Mouse (Mus musculus): ENCODE results near the gene Tppp3. TPM values are rescaled to one million over a fixed set of nuclear protein-coding genes. Genes with fewer than 3 reads are reported as not detected.
A peak's percentile ranks its signal among the peaks of the same experiment; 100 is the strongest.

Tppp3 gene
- polyA plus RNA-seq, 1 experiment from 2014 or later = 94.4 TPM

GRCm38 (mm10) chr8:105504617-105505016 lies 33.3 kb upstream of the Tppp3 start:
- Histone ChIP-seq H3K27ac (replicated peaks) (no peak overlapping the region), H3K4me1 (peaks cover 15% of the 10 kb centered on the region), H3K27me3 (ENCODE audit: low read depth, poor library complexity, severe bottlenecking) (no peaks in the 10 kb centered on the region), H3K36me3 (no peaks in the 10 kb centered on the region), H3K4me3 (no peak overlapping the region), H3K9me3 (replicated peaks) (no peaks in the 10 kb centered on the region)
- no peak for DNase-seq (ENCODE audit: low spot score)
- WGBS = 90% methylated on average over 3 of the region's 3 CpGs

DNA sequence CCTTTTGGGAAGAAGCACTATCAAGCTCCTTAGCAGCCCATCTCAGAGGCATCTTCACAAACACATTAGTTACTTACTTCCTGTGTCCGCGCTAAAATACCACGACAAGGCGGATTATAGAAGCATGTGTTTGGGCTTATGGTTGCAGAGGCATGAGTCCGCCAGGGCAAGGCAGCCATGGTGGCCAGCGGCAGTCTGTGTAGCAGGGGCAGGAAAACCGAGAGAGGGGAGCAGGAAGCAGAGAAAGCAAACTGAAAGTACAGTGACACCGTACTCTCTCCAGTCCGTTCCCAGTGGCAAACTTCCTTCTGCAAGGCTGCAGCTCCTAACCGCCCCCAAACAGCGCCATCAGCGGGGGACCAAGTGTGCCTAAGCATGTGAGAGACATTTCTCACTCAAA lies 28.5 kb upstream of the Tppp3 start:
- no peak overlapping the region for H3K27ac ChIP-seq (replicated peaks)
- H3K4me3 ChIP-seq = no peak overlapping the region
- peaks cover 26% of the 10 kb centered on the region for H3K4me1 ChIP-seq
- WGBS = 74% methylated on average over 12 of the region's 12 CpGs
- no peak for DNase-seq (ENCODE audit: low spot score)
- H3K9me3 ChIP-seq (replicated peaks) = no peaks in the 10 kb centered on the region
- H3K36me3 ChIP-seq = no peaks in the 10 kb centered on the region
- H3K27me3 ChIP-seq (ENCODE audit: low read depth, poor library complexity, severe bottlenecking) = no peaks in the 10 kb centered on the region

DNA sequence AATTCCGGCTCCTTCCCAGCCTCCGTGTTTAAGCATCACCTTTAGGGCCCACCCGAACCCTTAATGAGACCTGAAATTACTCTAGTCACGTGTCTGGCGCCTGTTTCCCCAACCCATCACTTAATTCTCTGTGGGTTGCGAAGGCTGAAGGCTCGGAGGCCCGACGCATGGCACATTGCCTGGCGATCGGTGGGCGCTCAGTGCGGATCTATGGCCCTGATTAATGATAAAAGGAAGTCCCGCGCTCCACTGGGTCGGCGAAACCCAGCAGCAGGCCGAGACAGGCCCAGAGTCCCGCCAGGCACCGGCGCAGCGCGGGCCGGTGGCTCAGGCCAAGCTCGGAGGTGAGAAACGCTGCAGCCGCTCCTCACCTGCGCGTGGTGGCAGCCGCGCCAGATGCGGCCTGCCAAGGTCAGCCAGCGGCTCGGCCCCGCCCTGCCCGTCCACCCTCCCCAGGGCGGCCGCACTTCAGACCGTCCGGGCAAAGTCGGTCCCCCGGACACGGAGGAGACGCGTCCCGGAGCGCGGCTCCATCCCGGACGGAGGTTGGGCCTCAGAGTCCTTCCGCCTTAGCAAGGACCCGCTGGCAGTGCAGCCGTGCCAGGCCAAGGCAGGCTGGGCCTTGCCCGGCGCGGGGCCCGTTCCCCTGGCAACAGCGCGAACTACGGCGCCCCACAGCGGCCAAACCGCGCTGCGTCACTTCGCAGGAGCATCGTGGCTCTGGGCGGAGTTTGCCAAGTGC lies 25.3 kb upstream of the Tppp3 start, which contains the start of gene Zdhhc1:
Gene Zdhhc1 (minus strand): TSS at position 464 of the 742 bp plus-strand sequence.
- Histone ChIP-seq H3K36me3 (no peaks in the 10 kb centered on the region), H3K9me3 (replicated peaks) (no peaks in the 10 kb centered on the region), H3K4me3 (peak within 1 kb of the TSS; percentile 90), H3K27ac (replicated peaks) (peak within 1 kb of the TSS; percentile 90), H3K27me3 (ENCODE audit: low read depth, poor library complexity, severe bottlenecking) (no peaks in the 10 kb centered on the region), H3K4me1 (peaks cover 30% of the 10 kb centered on the region)
- WGBS = under 1% methylated on average over 68 of the region's 68 CpGs
- peak; percentile 93 for DNase-seq (ENCODE audit: low spot score)

- WGBS = 36% methylated on average over 17 of the region's 17 CpGs
- Histone ChIP-seq H3K4me1 (peaks cover 30% of the 10 kb centered on the region), H3K27me3 (ENCODE audit: low read depth, poor library complexity, severe bottlenecking) (no peaks in the 10 kb centered on the region), H3K4me3 (peak overlapping the region; percentile 90), H3K9me3 (replicated peaks) (no peaks in the 10 kb centered on the region), H3K36me3 (no peaks in the 10 kb centered on the region), H3K27ac (replicated peaks) (0 out of 2 replicates have a peak overlapping the region, but pooled peaks have one; percentile 90)
- DNase-seq (ENCODE audit: low spot score) = no peak
Measured at GRCm38 (mm10) chr8:105495350-105496302, 24.3 kb upstream of the Tppp3 start.

GRCm38 (mm10) chr8:105494566-105494965 lies 23.2 kb upstream of the Tppp3 start:
- WGBS = 83% methylated on average over 3 of the region's 3 CpGs
- H3K27ac ChIP-seq (replicated peaks) = no peak overlapping the region
- H3K27me3 ChIP-seq (ENCODE audit: low read depth, poor library complexity, severe bottlenecking) = no peaks in the 10 kb centered on the region

DNA sequence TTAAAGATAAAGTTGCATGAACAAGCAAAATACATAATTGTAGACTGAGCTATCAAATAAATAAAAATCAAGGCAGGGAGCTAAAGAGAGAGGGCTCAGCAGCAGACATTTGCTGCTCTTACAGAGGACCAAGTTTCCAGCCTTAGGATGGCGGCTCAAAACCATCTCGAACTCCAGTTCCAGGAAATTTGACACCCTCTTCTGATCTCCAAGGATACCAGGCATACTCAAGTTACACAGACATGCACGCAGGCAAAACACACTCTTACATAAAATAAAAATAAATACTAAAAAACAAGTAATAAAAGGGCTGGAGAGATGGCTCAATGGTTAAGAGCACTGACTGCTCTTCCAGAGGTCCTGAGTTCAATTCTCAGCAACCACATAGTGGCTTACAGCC lies 22.2 kb upstream of the Tppp3 start:
- WGBS = 60% methylated on average over 3 of the region's 3 CpGs
- Histone ChIP-seq H3K36me3 (no peaks in the 10 kb centered on the region), H3K4me3 (no peak overlapping the region), H3K27me3 (ENCODE audit: low read depth, poor library complexity, severe bottlenecking) (no peaks in the 10 kb centered on the region), H3K9me3 (replicated peaks) (no peaks in the 10 kb centered on the region), H3K4me1 (peaks cover 30% of the 10 kb centered on the region), H3K27ac (replicated peaks) (no peak overlapping the region)
- DNase-seq (ENCODE audit: low spot score) = no peak

More at GRCm38 (mm10) chr8:105494566-105494965, 23.2 kb upstream of the Tppp3 start:
- Histone ChIP-seq H3K9me3 (replicated peaks) (no peaks in the 10 kb centered on the region), H3K4me3 (no peak overlapping the region), H3K4me1 (peaks cover 30% of the 10 kb centered on the region), H3K36me3 (no peaks in the 10 kb centered on the region)
- DNase-seq (ENCODE audit: low spot score) = no peak

- H3K36me3 ChIP-seq = 0 out of 2 replicates have a peak, but pooled peaks cover 5% of the 10 kb centered on the region
- no peak overlapping the region for H3K27ac ChIP-seq (replicated peaks)
- WGBS = 49% methylated on average over 1 of the region's 1 CpGs
- peaks cover 10% of the 10 kb centered on the region for H3K4me1 ChIP-seq
- H3K27me3 ChIP-seq (ENCODE audit: low read depth, poor library complexity, severe bottlenecking) = no peaks in the 10 kb centered on the region
- H3K9me3 ChIP-seq (replicated peaks) = no peaks in the 10 kb centered on the region
- no peak for DNase-seq (ENCODE audit: low spot score)
- H3K4me3 ChIP-seq = no peak overlapping the region
Measured at GRCm38 (mm10) chr8:105489281-105489680, 18.0 kb upstream of the Tppp3 start.

DNA sequence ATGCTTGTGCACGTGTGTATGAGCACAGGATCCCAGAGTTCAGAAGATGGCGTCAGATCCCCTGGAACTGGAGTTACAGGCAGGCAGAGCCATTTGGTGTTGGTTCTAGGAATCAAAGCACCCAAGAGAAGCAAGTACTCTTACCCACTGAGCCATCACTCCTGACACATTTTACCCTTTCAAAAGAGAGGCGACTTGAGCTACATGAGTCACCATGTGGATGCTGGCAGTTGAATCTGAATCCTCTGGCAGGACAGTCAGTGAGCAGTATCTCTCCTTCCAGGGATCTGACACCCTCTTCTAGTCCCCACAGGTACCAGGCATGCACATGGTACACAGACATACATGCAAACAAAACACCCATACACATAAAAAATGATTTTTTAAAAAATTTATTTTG lies 16.8 kb upstream of the Tppp3 start:
- no peak overlapping the region for H3K4me3 ChIP-seq
- 73% methylated on average over 3 of the region's 3 CpGs for WGBS
- H3K27me3 ChIP-seq (ENCODE audit: low read depth, poor library complexity, severe bottlenecking) = no peaks in the 10 kb centered on the region
- H3K9me3 ChIP-seq (replicated peaks) = no peaks in the 10 kb centered on the region
- H3K36me3 ChIP-seq = 0 out of 2 replicates have a peak, but pooled peaks cover 5% of the 10 kb centered on the region
- no peak for DNase-seq (ENCODE audit: low spot score)
- H3K4me1 ChIP-seq = peaks cover 22% of the 10 kb centered on the region
- H3K27ac ChIP-seq (replicated peaks) = no peak overlapping the region

DNA sequence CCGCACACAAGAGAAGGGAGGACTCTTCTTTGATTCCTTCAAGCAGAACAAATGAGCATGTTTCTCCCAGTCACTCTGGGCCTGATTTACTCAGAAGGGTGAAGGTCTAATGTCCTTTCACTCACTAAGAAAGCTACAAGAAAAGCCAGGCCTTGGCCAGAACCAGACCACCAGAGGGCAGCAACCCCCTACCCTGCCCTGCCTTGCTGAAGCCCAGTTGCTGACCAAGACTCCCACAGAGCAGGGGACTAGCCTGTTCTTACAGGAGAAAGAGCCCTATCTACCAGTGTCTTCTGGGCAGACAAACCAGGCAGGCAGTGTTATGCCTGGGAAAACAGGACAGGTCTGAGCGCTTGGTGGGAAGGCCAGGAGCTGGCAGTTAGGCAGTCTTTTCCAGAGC lies 13.1 kb upstream of the Tppp3 start:
- Histone ChIP-seq H3K27me3 (ENCODE audit: low read depth, poor library complexity, severe bottlenecking) (no peaks in the 10 kb centered on the region), H3K27ac (replicated peaks) (peak overlapping the region; percentile 75; the same call in 1 of the 2 replicates), H3K4me3 (peak overlapping the region; percentile 2; the same call in 1 of the 2 replicates), H3K9me3 (replicated peaks) (no peaks in the 10 kb centered on the region), H3K4me1 (peaks cover 33% of the 10 kb centered on the region), H3K36me3 (0 out of 2 replicates have a peak, but pooled peaks cover 5% of the 10 kb centered on the region)
- peak; percentile 83 for DNase-seq (ENCODE audit: low spot score)
- 19% methylated on average over 2 of the region's 2 CpGs for WGBS

- Histone ChIP-seq H3K27me3 (ENCODE audit: low read depth, poor library complexity, severe bottlenecking) (no peaks in the 10 kb centered on the region), H3K4me1 (peaks cover 33% of the 10 kb centered on the region), H3K4me3 (peak overlapping the region; percentile 2; the same call in 1 of the 2 replicates), H3K27ac (replicated peaks) (peak overlapping the region; percentile 75), H3K36me3 (0 out of 2 replicates have a peak, but pooled peaks cover 5% of the 10 kb centered on the region), H3K9me3 (replicated peaks) (no peaks in the 10 kb centered on the region)
- no peak for DNase-seq (ENCODE audit: low spot score)
- 22% methylated on average over 3 of the region's 3 CpGs for WGBS
Measured at GRCm38 (mm10) chr8:105484030-105484368, 12.7 kb upstream of the Tppp3 start.

DNA sequence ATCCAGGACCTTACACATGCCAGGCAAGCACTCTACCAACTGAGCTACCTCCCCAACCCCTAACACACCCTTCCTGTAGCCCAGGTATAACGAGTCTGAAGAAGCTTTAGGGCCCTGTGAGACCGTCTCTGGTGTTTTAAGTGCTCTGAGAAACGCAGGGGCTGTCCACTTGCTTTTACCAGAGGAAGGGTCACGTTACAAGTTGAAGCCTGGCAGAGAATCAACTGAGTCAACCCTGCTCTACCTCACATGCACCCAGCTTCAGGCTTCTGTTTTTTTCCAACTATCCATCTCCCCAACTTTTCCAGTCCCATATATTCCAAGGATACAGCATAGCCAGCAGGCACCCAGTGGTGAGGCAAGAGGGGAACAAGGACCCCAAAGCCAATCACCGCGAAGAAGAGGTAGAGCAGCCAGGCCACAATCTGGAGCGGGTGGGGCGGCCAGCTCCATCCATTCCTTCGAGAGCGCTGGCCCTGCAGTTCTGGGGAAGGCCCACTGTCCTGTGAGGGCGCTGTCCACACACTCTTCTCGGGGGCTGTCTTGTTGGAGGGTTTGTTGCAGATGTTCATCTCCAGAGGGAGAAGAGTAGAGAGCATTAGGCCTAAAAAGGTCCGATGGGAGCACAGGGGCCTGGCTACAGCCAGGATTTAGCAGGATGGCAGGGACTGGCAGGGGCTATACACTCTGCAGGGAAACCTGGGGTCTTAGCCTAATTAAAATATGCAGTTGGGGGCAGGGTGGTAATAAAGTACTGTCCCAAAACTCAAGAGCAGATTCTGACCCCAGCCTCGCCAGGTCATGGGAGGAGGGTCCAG lies 12.1 kb upstream of the Tppp3 start:
- H3K36me3 ChIP-seq = peaks cover 8% of the 10 kb centered on the region; the same call in 1 of the 2 replicates
- H3K4me1 ChIP-seq = peaks cover 33% of the 10 kb centered on the region
- peak; percentile 66 for DNase-seq (ENCODE audit: low spot score)
- WGBS = 28% methylated on average over 14 of the region's 14 CpGs
- H3K27ac ChIP-seq (replicated peaks) = peak overlapping the region; percentile 75
- H3K9me3 ChIP-seq (replicated peaks) = no peaks in the 10 kb centered on the region
- H3K4me3 ChIP-seq = no peak overlapping the region
- peaks cover 5% of the 10 kb centered on the region; the same call in 1 of the 2 replicates for H3K27me3 ChIP-seq (ENCODE audit: low read depth, poor library complexity, severe bottlenecking)

DNA sequence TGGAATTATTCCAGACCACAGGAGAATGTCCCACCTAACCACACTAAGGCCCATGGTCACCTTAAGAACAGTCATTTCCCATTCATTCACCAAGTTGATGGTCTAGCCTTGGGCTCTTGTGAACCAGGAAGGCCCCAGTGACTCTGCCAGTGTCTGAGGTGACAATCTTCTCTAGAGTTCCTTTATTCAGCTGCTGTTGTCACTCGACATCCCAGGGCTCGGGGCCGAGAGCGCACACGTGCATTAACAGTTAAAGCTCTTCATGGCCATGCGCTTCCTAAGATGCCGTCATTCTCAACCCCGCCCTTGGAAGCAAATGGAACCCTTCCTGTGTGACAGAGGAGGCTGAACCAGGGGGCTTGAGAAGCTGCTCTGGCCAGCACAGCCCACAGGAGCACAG lies 10.8 kb upstream of the Tppp3 start:
- Histone ChIP-seq H3K4me3 (no peak overlapping the region), H3K9me3 (replicated peaks) (no peaks in the 10 kb centered on the region), H3K27me3 (ENCODE audit: low read depth, poor library complexity, severe bottlenecking) (peaks cover 10% of the 10 kb centered on the region; the same call in 1 of the 2 replicates), H3K27ac (replicated peaks) (no peak overlapping the region), H3K36me3 (peaks cover 12% of the 10 kb centered on the region), H3K4me1 (peaks cover 33% of the 10 kb centered on the region)
- 89% methylated on average over 8 of the region's 8 CpGs for WGBS
- DNase-seq (ENCODE audit: low spot score) = no peak

Data from midbrain, embryonic 10.5 days (tissue).